Mouse (Mus musculus) testis, adult 2 months (tissue): Measurements from ENCODE around the gene Wee1.

Experiments
- CTCF ChIP-seq: fragments of 200-500 bp; IDR thresholded peaks from 2 replicates; pipeline ENCODE4 v1.5.1; 2012; ENCODE audit warnings: low read depth, mild to moderate bottlenecking, inconsistent platforms, low read length, moderate library complexity; ENCODE audit not compliant: control insufficient read depth, insufficient read depth, insufficient replicate concordance
- POLR2A ChIP-seq: fragments of 200-500 bp; IDR thresholded peaks from 2 replicates; pipeline ENCODE4 v1.6.1; 2012; ENCODE audit warnings: low read depth, mild to moderate bottlenecking, inconsistent platforms, low read length, moderate library complexity; ENCODE audit not compliant: control insufficient read depth

- TF ChIP-seq CTCF: no peak
- no peak for TF ChIP-seq POLR2A
Observed at GRCm38 (mm10) chr7:110101266-110101665, 20.6 kb upstream of the Wee1 start.
